Mouse (Mus musculus): ENCODE data around the gene Mlph.

The Mlph gene

GRCm38 (mm10) chr1:90909631-90910152 is 5.2 kb upstream of the Mlph start:
- DNase-seq: peak; percentile 83 to 92

DNA sequence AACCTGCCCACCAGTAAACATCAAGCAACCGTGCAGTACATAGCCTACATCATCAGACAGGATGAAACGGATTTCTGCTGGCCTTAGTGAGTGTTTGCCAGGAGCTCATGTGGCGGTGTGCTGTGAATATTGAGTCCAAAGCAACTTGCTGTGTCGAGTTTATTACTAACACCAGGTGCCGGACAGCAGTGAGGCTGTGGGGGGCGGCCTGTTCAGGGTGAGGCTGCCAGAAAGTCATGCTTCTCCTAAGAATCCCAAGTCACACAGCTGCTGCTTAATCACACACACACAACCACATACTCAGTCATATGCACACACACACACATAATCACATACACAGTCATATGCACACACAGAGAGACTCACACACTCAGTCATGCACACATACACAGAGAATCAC is 1.7 kb upstream of the Mlph start:
- DNase-seq: no peak

- peak in 1 of 2 experiments; percentile 45 for DNase-seq
Measured at GRCm38 (mm10) chr1:90917509-90917908, 2.6 kb downstream of the Mlph start.

GRCm38 (mm10) chr1:90921687-90922086 is 6.8 kb downstream of the Mlph start:
- peak; percentile 41 to 66 for DNase-seq

GRCm38 (mm10) chr1:90926030-90926429 is 11.1 kb downstream of the Mlph start:
- DNase-seq: peak in 1 of 2 experiments; percentile 18

DNA sequence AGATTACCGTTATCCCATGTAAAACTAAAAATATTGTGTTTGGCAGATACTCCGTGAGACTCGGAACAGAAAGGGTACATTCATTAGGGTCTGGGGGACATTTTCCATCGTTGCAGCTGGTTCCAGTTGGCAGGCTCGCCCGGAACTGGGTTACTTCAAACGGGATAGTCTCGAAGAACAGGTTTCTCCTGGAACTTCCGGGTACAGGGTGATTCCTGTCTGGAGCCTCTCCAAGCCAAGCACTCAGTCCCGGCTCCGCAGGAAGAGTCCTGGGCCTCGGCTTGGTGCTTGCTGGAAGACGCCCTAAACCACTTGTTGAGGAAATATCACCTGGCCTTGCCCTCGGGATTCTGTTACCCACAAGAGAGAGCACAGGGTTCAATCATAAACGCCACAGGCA is 12.4 kb downstream of the Mlph start:
- peak; percentile 47 to 70 for DNase-seq

GRCm38 (mm10) chr1:90927929-90928574 is 13.2 kb downstream of the Mlph start:
- DNase-seq: no peak

DNA sequence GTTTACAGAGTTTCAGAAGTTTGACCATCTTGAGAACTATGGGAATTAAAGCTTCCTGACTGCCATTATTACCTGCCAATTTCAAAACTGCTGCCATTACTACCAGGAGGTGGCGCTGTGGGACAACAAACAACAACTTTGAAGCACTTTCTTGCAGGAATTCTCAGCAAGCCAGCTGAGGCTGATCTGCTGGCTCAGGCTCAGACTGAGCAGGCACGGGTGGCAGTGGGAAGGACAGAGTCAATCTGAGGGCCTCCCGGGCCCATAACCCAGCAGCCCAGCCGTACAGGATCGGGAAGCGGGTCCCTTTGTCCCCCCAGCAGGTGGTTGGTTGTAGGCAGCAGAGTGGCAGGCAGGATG is 13.7 kb downstream of the Mlph start:
- DNase-seq: peak; percentile 88 to 94

DNA sequence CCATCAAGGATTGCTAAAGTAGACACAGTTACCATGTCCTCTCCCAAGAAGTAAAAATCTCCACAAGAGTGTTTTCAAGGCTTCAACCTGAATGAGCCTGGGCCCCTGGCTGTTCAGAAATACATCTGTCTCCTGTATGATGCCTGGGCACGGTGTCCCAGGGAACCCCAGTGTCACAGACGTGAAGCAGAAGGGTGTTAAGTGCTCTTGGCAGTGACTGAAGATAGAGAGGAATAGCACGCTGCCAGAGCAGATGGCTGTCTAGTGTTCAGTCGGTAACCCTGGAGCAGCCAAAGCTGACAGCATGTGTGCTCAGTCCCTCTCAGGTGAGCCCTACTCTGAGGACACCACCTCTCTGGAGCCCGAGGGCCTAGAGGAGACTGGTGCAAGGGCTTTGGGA is 18.1 kb downstream of the Mlph start:
- DNase-seq: no peak

- no peak for DNase-seq
Measured at GRCm38 (mm10) chr1:90936990-90937389, 22.1 kb downstream of the Mlph start.

DNA sequence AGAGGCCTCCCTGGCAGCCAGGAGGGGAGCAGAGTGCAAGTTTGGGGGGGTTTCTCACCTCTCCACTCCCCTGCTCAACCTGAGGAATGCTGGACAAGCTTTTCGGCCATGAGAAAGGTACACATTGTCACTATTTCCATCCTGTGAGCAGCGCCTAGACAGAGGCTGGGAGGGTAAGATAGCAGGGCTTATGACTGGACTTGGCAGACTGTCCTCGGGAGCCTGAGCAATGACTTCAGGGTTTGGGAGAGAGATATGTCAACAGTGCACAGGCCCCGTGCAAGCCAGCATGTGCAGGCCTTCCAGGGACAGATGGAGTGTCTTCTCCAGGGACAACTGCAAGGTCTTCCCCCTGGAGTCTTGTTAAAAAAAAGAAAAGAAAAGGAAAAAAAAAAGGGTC is 25.1 kb downstream of the Mlph start:
- DNase-seq: no peak

DNA sequence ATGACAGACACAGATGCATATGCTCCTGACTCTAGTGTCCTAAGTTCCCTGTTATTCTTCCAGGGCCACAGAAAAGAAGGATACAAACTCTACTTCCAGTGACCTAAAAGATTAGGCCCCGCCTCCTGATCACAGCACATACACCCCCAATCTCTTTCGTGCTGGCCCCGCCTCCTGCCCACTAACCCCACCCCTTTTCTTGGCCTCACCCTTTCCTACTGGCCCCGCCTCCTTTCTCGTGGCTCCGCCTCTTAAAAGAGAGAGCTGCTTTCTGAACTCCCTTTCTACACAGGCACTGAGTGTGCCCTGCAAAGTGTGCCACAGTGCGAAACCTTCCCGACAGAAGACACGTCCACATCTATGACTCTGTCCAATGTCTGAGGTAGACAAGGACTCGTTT is 30.3 kb downstream of the Mlph start:
- no peak for DNase-seq

DNA sequence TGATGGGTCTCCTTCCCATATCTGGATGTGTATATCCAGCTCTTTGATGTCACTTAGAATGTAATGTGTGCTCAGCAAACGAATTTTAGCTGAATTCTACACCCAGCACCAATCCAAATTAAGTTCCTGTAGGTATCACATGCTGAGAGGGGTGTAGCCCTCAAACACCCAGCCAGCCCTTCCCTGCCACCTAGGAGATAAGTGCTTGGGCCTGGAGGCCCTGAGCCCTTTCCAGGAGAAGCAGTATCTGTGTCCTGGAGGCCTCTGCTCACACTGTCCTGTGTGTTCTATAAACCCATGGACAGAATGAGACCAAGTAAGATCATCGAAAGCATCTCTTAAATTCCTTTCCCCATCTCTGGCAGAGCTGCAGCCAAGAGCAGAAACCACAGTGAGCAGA is 32.4 kb downstream of the Mlph start:
- no peak for DNase-seq

- no peak for DNase-seq
Measured at GRCm38 (mm10) chr1:90949309-90949708, 34.4 kb downstream of the Mlph start.

- no peak for DNase-seq
Measured at GRCm38 (mm10) chr1:90951670-90952069, 36.8 kb downstream of the Mlph start.

DNA sequence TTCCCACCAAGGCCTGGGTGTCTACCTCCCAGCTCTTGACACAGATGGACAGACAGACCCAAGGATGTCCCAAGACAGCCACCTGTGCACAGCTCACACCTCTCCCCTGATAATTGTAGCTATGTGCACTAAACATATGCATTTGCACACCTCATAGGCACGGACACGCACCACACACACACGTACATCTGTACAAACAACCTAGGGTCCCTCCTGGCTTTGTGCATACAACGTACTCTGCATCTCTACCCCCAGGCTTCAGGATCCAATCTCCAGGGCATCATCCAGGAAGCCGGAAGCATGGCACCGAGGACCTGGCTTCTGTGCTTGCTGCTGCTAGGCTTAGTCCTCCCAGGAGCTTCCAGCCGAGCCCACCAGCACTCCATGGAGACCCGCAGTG is 37.9 kb downstream of the Mlph start, which contains the start of gene Prlh:
Gene Prlh, plus strand, starts transcription at position 301 of the 400 bp plus-strand sequence.
- DNase-seq: no peak

DNA sequence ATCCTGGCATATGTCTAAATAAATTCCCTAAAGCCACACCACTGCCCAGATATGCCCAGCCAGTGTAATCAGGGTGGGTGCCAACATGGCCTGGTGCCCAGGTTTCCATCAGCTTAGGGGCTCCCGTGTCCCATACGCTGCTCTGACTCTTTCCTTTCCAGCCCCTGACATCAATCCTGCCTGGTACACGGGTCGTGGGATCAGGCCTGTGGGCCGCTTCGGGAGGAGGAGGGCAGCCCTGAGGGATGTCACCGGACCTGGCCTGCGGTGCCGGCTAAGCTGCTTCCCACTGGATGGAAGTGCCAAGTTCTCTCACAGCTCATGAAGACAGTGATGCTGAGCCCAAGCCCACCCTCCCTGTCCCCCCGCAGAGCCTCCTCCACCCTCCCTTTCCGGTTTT is 38.8 kb downstream of the Mlph start:
- no peak for DNase-seq

- peak; percentile 56 to 80 for DNase-seq
Measured at GRCm38 (mm10) chr1:90956245-90957096, 41.6 kb downstream of the Mlph start.

DNA sequence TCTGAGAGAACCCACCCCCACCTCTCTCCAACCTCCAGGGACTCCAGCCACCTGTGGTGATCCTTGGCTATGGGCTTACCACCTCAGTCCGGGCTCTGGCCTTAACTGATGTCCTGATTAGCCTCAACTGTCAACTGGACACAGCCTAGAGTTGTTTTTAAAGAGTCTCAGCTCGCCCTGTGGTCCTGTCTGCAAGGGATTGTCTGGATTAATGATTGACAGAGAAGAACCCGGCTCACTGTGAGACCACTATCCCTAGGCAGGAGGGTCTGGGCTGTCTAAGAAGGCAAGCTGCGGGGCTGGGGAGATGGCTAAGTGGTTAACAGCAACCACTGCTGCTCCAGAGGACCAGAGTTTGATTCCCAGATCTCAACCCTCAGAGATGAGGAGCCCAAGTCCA is 47.6 kb downstream of the Mlph start:
- DNase-seq: peak in 1 of 2 experiments; percentile 39

DNA sequence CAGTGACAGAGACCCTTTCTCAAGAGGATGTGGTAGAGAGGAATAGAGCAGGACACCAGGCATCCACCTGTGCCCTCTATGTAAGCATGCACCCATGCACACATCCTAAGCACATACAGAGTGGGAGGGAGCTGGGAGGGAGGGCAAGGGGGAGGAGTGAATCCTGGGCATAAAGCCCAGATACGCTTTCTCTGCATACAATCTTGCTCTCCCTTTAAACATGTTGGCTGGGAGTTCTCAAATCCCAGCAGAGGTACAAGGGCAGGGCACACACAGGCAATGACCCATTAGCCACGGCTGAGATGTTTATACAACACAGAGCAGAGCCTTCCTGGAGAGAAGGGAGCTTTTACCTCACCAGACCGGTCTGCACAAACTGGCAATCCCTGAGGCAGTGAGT is 48.1 kb downstream of the Mlph start:
- DNase-seq: peak; percentile 48 to 82

- peak; percentile 80 to 91 for DNase-seq
Measured at GRCm38 (mm10) chr1:90967583-90967982, 52.7 kb downstream of the Mlph start.

DNA sequence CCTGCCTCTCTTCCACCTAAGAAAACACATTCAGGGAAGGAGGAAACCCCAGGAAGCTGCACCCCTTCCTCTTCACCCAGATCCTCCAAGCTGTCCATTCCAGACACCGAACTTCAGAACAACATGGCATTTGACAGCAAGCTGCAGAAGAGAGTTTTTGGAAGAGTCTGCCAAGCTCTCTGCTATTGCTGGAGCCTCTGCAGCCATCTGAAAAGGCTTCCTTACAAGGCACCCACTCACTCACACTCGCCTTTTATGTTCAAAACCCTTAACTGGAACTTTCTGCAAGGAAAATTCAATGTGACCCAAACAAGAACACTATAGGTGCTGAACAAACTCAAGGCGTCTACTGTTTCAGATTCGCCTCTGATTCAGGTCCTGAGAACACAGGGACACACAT is 53.8 kb downstream of the Mlph start:
- DNase-seq: peak in 1 of 2 experiments; percentile 20

DNA sequence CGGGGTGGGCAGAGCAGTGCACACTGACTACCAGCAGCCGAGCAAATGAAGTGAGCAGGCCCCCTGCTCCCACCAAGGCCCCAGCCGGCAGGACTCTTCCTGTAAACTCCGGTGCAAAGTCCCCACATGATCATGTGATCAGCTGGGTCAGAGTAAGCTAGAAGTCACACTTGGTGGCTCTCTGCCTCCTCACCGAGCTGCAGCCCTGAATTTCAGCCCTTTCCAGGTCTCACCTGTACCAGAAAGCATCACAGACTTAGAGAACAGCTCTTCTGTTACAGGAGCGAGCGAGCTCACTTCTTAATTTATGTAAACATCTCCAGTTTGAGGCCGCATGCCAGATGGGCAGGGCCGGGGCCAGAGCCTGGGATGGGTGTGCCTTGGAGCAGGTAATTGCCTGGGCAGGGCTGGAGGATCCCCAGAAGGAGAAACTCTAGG is 54.5 kb downstream of the Mlph start, which contains the start of gene Rab17:
Gene Rab17, minus strand, starts transcription at position 315 of the 438 bp plus-strand sequence.
- peak; percentile 80 to 86 for DNase-seq

GRCm38 (mm10) chr1:90969881-90970390 is 55.1 kb downstream of the Mlph start:
- DNase-seq: peak; percentile 51 to 55
